Mouse (Mus musculus) urinary bladder, postnatal 36 days (tissue): ENCODE results near the gene Rbbp5.
"Not testable (repeated sequence)": the region's sequence is repeated elsewhere in the genome, so short reads cannot be mapped to it uniquely, and the experiment has no call there.

Experiments
- DNase-seq, 2 experiments: peaks; one replicate each; pipeline ENCODE4 v3.0.0; 2022; ENCODE audit warnings: low spot score in 2 of 2, mixed read lengths in 1 of 2

The Rbbp5 gene

DNA sequence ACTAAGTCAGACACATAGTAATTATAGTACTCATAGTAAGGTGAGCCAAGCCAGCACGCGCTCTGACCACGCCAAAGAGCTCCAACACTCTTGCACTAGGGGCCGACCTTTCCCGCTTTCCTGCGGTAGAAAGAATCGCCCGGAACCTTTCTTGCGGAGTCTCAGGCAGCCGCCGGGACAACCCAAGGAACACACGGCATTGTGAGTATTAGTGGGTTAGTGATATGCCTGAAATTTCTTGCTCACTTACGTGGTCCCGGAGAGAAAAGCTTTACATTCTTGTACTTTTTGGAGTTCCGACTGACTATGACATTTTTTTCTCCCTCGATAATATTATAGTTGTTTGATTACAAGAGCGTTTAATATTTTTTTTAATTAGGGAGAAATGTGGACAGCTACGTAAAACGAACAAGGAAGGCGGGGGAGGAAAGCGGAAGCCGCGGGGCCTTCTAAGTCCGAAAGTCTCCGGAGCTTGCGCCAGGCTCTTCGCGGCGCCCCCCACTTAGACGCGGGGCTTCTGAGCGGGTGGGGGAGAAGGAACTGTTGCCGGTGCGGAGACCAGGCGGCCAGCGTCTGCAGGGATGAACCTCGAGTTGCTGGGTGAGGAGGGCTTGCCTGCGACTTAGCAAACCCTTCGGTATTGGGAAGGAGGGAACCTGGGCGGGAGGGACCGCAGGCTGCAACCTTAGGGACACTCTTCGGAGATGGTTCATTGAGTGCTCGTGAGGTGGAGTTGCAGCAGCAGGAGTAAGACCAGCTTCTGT lies at the start of gene Rbbp5:
TSS of gene Rbbp5 (plus strand) at position 438 of the 764 bp plus-strand sequence.
- DNase-seq: peak; percentile 80 to 87

DNA sequence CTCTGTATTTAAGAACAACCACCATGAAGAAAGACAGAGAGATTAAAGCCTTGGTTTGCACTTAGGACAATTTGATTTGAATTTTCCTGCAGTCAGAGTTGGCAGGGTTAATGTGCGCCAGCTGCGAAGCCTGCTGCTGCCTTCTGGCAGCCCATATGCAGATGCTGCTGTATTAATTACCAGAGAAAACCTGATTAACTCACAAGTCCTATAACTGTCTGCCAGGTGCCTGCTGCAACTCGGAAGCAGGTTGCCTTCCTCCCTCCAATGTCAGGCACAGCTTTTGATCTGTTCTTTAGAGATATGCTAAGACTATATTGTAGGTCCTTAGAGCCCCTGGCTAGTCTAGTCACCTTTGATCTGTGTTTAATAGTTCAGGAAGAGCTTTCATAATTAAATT lies 46.3 kb upstream of the Rbbp5 start:
- DNase-seq: no peak

DNA sequence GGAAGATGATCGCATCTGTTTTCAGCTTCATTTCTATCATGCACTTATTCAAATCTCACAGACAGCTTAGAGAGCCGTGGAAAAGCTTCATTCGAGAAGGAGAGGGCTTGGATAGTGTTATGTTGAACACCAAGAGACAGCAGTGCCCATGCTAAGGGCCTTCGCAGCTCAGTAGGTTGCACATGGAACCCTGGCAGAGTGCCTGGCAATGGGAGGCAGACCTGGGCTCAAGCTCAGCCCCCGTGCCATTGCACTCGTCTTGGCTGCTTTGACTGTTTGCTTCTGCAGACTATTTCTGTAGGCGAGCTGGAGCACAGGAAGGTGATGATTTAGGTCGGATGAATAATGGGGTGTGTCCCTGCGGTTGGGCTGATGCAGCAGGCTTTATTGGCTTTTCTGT lies 45.4 kb upstream of the Rbbp5 start:
- peak in 1 of 2 experiments; percentile 24 for DNase-seq

DNA sequence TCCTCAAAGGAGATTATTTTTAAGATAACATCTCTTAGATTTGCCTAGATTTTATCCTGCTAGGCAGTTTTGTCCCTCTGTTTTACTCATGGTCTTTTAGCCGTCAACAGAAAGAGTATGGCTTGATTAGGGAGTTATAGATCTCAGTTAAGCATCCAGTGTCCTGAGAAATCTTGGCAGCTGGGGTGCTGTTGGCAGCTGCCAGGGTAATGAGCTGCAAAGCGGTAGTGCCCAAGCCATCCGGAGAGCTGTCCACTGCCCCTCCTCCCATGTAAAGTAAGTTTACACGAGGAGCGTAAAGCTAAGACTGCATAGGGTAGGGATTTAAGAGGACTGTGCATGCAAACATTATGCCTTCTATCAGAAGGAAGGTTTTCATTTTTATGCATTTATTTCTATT lies 43.8 kb upstream of the Rbbp5 start:
- DNase-seq: no peak

DNA sequence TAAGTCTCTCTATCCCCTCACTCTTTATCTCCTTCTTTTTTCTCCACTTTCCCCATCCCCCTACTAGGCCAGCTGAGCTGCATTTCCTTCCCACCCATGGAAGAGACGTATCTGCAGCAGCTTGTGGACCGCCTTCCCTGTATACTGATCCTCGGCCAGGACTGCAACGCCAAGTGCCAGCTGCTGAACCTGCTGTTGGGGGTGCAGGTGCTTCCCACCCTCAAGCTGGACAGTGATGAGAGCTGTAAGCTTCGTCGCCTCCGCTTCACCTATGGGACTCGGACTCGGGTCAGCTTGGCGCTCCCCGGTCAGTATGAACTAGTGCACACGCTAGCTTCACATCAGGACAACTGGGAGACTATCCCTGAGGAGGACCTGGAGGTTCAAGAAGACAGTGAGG lies 43.1 kb upstream of the Rbbp5 start:
- DNase-seq: no peak

DNA sequence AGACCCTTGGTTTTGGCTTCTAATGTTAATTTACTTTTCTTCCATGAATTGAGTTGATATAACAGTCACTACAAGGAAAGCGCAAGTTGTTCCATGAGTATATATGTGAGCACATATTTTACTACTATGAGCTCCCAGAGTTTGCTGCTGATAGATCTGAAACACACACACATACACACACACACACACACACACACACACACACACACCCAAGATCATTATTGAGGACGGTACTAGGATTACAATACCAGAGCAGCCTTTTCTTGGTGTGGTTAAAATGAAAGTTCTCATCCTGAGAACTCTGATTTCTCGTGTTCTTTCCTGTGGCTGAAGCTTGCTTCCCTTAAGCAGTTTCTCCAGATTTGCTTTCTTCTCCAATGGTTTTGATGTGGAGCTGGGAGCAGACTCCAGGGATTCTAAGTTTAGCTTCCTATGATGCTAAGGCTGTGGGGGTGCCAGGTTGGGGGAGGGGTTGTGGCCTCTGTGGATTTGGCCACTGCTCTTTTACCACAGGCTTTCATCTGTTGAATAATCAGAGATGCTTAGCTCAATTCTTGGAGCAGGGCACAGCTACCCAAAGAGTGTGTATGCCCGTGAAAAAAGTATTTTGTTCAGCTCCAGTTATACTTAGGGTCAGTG lies 40.7 kb upstream of the Rbbp5 start:
- DNase-seq: no peak

DNA sequence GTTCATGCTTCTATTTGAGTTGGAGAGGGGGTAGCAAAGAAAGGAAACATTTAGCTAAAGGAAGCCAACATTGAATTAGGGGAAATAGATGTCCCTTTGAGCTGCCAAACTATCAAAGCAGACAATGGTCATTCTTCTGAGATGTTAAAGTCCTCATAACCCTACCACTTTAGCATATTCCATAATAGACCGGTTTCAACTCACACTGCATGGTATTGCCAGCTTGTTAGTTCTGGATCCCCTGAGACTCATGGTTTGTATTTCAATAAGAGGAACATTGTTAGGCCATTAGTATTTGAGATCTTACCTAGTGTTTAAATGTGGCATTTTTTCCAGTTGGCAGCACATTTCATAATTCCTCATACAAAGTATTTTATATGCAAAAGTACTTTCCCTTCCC lies 40.2 kb upstream of the Rbbp5 start:
- DNase-seq: no peak

DNA sequence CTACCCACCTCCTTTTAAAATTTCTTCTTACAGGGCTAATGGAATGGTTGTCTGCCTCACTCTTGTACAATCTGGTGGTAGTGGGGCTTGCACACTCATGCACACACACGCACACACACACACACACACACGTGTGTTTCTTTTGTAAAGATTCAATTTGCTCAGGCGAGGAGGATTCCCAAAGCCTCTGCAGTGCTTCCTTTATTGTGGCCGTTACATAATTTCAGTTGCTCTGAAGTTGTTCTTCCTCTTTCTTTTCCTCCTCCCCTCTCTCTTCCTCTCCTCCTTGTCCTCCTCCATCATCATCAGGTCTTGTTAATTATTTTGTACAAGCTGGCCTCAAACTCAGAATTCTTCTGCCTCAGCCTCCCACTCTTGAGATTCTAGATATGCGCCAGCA lies 39.8 kb upstream of the Rbbp5 start:
- no peak for DNase-seq

DNA sequence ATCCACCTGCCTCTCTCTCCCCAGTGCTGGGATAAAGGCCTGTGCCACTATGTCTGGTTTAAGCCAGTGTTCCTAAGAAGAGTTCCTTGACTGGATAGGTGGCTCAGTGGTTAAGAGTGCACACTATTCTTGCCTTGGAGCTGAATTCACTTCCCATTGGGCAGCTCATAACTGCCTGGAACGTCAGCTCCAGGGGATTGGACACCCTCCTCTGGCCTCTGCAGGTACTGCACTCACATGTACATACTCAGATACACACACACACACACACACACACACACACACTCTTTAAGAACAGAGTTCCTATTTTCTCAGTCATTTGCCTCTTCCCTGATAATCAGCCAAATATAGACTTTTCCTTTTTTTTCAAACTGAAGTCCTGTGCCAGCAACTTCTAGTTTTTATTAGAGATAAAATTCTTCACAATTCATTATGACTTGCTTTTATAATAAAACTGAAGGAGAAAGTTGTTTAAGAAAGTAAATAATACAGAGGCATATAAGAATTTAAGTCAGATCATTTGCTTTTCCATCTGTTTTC lies 36.2 kb upstream of the Rbbp5 start:
- no peak for DNase-seq

DNA sequence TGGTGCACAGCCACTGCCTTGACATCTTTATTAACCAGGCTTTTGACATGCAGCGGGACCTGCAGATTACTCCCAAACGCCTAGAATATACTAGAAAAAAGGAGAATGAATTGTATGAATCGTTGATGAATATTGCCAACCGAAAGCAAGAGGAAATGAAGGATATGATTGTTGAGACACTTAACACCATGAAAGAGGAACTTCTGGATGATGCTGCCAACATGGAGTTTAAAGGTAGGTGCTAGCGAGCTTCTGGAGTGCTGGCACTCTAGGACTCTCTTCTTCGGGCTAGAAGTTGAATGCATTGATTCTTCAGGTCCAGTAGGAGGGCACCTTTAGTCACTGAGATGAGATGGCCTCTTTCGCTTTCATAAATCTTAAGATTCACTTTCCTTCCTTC lies 27.4 kb upstream of the Rbbp5 start:
- no peak for DNase-seq

DNA sequence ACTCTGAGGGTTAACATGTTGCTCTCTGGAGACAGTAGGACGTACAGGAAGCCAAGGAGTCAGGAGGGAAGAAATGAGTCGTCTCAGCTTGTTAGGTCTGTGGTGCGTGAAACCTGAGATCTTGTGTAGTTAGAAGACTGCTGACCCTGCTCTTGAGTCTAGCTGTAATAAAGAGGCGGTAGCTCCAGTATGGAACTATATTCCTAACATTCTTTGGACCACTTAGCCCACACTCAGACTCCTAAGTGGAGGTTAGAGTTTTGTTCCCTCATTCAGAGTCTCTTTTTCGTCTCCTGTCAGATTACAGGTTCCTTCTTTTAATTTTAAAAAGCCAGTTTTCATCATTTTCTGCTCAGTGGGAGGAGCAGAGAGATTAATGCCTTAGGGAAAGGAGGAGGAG lies 12.5 kb upstream of the Rbbp5 start:
- DNase-seq: no peak

DNA sequence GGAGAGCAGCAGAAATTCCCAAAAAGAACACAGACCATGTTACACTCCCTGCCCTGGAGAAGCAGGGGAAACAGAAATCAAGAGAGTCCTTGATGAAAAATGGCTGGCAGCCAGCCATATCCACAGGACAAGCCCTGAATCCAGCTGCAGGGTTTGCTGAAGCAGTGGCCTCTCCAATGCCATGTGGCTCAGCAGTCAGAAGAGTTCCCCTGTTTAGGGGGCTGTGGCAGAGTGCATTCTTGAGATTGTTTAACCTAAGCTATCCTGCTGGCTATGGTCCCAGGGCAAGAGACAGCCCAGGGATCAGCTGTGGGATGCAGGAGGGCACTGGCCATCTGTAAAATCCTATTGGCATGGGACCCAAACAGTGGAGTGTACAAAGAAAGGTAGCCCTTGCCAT lies 8.2 kb upstream of the Rbbp5 start:
- DNase-seq: no peak

DNA sequence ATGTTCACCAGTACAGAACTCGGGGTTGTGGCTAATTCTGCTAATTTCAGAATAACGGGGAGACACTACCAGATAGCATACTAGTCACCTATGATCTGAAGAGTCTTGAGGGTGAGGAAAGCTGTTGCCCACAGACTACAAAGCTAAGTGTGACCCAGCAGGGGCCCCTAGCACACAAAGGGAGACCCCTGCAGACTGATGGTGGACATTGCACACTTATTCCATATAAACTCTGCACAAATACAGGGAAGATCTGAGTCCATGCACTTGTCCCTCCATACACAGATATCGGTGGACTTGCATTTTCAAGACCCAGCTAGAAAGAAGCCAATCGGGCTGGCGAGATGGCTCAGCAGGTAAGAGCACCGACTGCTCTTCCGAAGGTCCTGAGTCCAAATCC lies 7.6 kb upstream of the Rbbp5 start:
- no peak for DNase-seq

DNA sequence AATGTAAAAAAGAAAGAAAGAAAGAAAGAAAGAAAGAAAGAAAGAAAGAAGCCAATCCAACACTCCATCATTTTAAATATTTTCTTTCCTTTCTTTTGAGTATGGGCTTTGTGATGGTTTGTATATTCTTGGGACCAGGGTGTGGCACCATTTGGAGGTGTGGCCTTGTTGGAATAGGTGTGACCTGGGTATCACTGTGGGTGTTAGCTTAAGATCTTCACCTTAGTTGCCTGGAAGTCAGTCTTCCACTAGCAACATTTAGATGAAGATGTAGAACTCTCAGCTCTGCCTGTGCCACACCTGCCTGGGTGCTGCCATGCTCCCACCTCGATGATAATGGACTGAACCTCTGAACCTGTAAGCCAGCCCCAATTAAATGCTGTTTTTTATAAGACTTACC lies 7.1 kb upstream of the Rbbp5 start:
- DNase-seq: not testable (repeated sequence)

DNA sequence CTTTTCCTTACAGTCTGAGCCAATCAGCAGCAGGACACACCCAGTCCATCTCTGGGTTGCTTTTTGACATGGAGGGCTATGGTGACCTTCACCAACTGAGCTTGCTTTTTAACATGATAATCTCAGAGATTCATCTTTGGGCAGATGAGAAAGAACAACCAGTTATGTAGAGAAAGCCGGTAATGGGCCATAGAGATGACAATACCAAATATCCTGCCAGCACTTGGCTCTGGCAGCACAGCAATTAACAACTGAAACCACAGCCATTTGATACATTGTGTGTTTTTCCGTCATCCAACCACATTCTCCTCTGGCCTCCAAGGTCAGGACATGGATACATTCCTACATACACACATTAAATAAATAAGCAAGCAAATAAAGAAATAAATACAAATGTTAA lies 6.1 kb upstream of the Rbbp5 start:
- no peak for DNase-seq

DNA sequence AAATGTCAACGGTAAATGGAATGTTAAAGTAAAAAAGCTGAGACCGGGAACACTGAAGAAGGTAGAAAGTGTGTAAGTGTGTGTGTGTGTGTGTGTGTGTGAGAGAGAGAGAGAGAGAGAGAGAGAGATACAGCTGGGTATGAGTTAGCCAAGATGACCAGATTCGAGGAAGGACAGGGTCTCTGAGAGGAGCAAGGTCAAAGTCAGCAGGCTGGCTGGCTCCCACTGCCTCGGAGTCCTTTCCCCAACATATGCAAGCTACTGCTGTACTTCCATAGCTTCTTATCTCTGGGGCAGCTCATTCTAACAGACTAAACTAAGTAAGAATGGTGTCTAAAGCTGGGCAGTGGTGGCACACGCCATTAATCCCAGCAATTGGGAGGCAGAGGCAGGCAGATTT lies 5.7 kb upstream of the Rbbp5 start:
- no peak for DNase-seq

DNA sequence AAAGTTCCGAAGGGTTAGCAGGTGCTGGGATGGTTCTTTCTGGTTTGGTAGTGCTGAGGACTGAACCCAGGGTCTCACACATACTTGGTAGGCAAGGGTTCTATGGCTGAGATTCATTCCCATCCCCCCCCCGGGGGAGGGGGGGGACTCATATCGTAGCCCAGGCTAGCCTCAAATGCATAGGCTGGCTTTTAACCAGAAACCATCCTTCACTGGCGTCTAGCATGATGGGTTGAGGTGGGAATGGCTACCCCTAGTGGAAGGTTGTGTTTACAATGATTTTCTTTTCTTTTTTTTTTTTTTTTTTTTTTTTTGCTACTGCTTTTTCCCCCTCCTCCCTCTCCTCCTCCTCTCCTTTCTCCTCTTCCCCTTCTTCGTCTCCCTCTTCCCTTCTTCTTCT lies 4.6 kb upstream of the Rbbp5 start:
- DNase-seq: no peak

DNA sequence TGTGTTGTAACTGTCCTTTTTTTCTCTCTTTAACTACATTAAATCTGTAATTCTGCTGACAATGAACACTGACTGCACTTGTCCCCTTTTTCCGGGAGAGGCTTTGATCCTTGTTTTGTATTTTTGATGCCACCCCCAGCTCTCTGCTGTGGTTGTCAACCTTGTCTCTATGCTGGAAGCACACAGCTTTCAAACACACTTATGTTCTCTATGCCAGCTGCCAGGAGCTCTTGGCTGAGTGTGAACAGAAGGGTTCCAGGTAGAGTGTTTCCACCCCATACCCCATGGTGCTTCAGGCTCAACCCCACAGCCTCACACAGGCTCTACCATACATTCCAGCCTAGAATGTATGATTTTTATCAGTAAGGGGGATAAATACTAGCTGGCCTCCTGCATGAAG lies 2.7 kb upstream of the Rbbp5 start:
- DNase-seq: no peak

DNA sequence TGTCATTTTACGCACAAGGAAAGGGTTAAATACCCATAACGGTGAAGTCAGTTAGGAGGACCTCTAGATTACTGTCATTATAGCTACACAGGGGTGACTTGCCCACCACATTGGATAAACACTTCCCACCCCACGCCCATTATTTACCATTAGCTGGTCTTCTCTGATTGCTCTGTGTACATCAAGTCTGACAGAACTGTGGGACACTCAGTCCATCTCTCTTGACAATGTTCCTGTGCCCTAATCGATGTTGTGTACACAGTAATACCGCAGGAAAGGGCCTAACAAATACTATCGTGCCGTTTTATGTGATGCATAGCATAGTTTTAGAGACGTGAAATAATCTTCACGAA lies 614 bp upstream of the Rbbp5 start:
- no peak for DNase-seq

DNA sequence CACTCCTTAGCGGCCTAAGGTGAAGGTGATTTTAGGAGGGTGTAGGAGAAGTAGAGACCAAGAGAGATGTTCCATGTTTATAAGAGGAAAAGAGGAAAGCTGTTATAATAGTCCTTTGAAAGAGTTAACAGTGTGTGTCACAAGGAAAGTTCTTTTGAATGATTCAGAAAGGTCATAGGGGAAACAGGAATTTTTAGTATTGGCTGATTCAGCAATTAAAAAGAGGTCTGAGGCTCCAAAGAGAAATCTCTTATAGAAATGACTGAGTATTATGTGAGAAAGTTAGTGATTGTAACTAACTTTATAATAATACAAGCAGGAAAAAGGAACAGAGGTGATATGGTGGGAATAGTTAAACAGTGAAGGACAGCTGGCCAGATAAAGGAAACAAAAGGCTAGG lies 2.3 kb downstream of the Rbbp5 start:
- no peak for DNase-seq

DNA sequence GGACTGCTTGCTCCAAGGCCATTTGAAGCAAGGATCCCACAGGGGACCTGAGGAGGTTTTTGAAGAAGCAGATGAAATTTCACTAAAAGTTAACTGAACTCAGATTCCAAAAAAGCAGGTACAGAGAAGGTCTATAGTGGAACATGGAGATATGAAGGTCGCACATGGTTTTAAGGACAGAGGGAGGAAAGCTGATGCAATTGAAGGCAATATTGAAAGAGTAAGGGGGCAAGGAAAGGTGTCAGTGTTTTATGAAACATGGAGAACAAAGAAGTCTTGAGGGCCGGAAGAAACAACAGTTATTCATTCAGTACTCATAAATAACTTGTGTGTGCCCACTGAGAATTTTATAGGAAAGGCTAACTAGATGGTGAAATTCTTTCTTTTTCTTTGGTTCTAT lies 4.5 kb downstream of the Rbbp5 start:
- no peak for DNase-seq

DNA sequence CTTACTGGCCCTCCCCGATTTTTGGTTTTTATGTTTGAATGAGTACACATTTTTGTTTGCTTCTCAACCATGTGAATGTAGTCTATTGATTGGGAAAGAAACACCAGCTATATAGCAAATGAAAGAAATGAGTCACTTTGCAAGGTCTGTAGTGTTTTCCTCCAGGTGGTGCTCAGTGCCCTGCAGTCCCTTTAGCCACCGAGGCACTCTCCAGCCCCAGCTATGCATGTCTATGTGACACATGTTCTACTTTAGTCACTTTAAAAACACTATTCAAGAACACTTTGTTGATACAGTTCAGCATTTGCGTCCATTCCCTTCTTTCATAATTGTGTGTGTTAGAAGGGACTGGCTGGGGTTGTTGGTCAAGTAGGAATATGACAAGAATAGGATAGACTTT lies 6.1 kb downstream of the Rbbp5 start:
- DNase-seq: no peak

DNA sequence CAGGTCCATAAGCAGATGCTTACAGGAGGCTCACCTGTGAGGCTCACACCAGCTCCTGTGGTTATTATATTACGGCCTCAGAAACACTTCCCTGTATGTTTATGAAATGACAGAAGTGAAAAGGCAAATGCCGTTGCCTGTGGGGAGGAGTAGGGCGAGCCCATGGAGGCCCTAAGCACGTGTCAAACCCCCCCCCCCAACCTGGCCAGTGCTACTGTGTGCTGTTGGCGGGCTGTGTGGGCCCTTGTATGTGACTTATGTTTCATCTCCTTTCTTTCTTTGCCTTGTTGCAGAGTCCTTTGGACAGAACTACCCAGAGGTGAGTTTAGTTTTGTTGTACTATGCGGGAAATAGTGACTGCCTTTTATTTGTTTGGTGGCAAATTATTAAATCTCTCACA lies 6.6 kb downstream of the Rbbp5 start:
- DNase-seq: no peak

DNA sequence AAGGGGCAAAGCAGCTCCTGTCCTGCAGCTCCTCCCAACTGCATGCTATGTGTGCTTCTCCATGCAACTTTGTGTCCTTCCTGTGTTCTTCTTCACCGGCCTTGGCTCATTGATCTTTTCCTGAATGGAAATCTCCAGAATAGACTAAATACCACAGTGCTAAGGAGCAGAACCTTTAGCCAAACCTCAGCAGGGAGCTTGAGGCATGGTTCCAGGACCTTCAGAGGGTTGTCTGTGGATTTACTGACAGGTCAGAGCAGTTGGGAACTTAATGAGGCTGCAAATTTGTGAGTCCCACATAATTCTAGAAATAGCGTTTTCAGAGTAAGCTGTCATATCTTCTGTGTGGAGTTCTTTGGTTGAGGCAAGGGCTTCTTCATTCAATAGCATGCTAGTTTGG lies 23.4 kb downstream of the Rbbp5 start:
- no peak for DNase-seq
